8 mouse cellular contexts compared by ENCODE assay signal in the genomic region with DNA sequence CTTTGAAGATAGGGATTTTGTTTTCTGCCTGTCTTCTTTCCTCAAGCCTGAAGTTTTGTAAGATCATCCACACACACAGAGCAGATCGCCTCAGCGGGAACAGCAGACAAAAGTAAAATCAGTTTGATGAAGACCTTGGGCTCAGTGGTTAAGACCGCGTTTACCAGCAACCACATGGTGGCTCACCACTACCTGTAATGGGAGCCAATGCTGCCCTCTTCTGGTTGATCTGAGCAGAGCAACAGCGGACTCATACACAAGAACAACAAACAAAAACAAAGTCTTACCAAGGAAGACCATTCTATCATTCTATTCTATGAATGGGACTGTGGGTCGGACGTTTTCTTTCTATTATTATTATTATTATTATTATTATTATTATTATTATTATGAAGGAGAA. TPM values are rescaled to one million over a fixed set of nuclear protein-coding genes. Genes with fewer than 3 reads are reported as not detected.
DNase-seq lines count a peak whose midpoint lies in the region; ATAC-seq and TF ChIP-seq lines count a peak whose summit lies in the region.

No protein-coding gene starts in this region.

- peaks cover 7% of the 10 kb centered on the region for H3K9me3 ChIP-seq in G1E (replicated peaks)

- DNase-seq in left cerebral cortex, adult 18-20 months (ENCODE audit: low spot score in 2 of 2) = peak; percentile 19 to 43
- no peak for DNase-seq in left cerebral cortex, adult 8-10 months (ENCODE audit: low spot score in 2 of 2)
- DNase-seq in G1E (ENCODE audit: low spot score) = no peak
- peak; percentile 49 for DNase-seq in c-Kit-negative CD71-positive TER-119-positive erythroid progenitor cells, embryonic 14.5 days (ENCODE audit: low read depth, low spot score)
- DNase-seq in gastrocnemius, postnatal 36 days = peak; percentile 30 to 32
- peak; percentile 17 for DNase-seq in layer of hippocampus, adult 9-11 months
- peak; percentile 68 for DNase-seq in thymus, postnatal 0 days (ENCODE audit: low spot score)

- intact Hi-C loops in gastrocnemius, postnatal 36 days (cut with DNase I) = loop anchor here (10.0 kb wide), 1 partner anchor 152 kb away; a partner anchor contains a TSS

- ATAC-seq in G1E (ENCODE audit: extremely low read depth, insufficient number of reproducible peaks, low FRiP score, poor library complexity, severe bottlenecking) = 0 out of 2 replicates have a peak, but pooled peaks have one; percentile 38
- ATAC-seq in megakaryocyte progenitor cell, adult 5-6 weeks (replicated peaks; ENCODE audit: poor library complexity) = peak; percentile 80

- peaks cover 8% of the 10 kb centered on the region for H3K36me3 ChIP-seq in G1E (replicated peaks)

- H3K27me3 ChIP-seq in G1E (ENCODE audit: insufficient read depth, low read length) = no peaks in the 10 kb centered on the region

- H3K4me1 ChIP-seq in G1E (ENCODE audit: insufficient read depth, low read depth, low read length) = peaks cover 58% of the 10 kb centered on the region

- peak; percentile 87 for TF ChIP-seq CTCF in G1E (IDR thresholded peaks at IDR 0.05; ENCODE audit: low read depth, low read length)

- H3K4me3 ChIP-seq in G1E (ENCODE audit: low read depth, low read length) = no peak overlapping the region

RNA-seq across cellular contexts. Expression of a gene that starts 27.0 kb away (rescaled TPM):
- total RNA-seq in left cerebral cortex, adult 18-20 months (2021) = 10 to 100 TPM; 96.2 to 96.3 TPM
- total RNA-seq in left cerebral cortex, adult 8-10 months (2022) = 100 to 1,000 TPM; 101 to 134 (median 108) TPM
- total RNA-seq in G1E (2014; fragmentation: Nextera tagmentation) = 62.5 and 68.0 TPM in 2 replicates
- total RNA-seq in G1E (2017) = 149 and 153 TPM in 2 replicates
- 4.6 and 7.3 TPM in 2 replicates for polyA plus RNA-seq in G1E (2012)
- total RNA-seq in gastrocnemius, postnatal 36 days (2021) = 100 to 1,000 TPM; 139 to 146 TPM
- total RNA-seq in megakaryocyte progenitor cell, adult 5-6 weeks (2015) = 111 and 120 TPM in 2 replicates
- total RNA-seq in megakaryocyte progenitor cell, adult 5-6 weeks (2017) = 49.4 and 79.7 TPM in 2 replicates
- polyA plus RNA-seq in thymus, postnatal 0 days (2015; fragmentation: Nextera tagmentation; extraction: Ambion mirVana) = 278 and 300 TPM in 2 replicates

RNA-seq across cellular contexts. Expression of a gene that starts 27.1 kb away (rescaled TPM):
- 10 to 100 TPM; 19.2 to 20.3 TPM for total RNA-seq in left cerebral cortex, adult 18-20 months (2021)
- total RNA-seq in left cerebral cortex, adult 8-10 months (2022) = 10 to 100 TPM; 18.8 to 22.9 (median 19.0) TPM
- total RNA-seq in G1E (2014; fragmentation: Nextera tagmentation) = 163 and 180 TPM in 2 replicates
- total RNA-seq in G1E (2017) = 104 and 106 TPM in 2 replicates
- 36.6 and 41.3 TPM in 2 replicates for polyA plus RNA-seq in G1E (2012)
- 1 to 10 TPM; 3.5 to 6.7 TPM for total RNA-seq in gastrocnemius, postnatal 36 days (2021)
- total RNA-seq in megakaryocyte progenitor cell, adult 5-6 weeks (2015) = 39.7 and 47.1 TPM in 2 replicates
- total RNA-seq in megakaryocyte progenitor cell, adult 5-6 weeks (2017) = 57.2 and 82.5 TPM in 2 replicates
- 29.8 and 46.3 TPM in 2 replicates for polyA plus RNA-seq in thymus, postnatal 0 days (2015; fragmentation: Nextera tagmentation; extraction: Ambion mirVana)

RNA-seq across cellular contexts. Expression of a gene that starts 28.5 kb away (rescaled TPM):
- 10 to 100 TPM; 31.7 to 33.3 TPM for total RNA-seq in left cerebral cortex, adult 18-20 months (2021)
- total RNA-seq in left cerebral cortex, adult 8-10 months (2022) = 10 to 100 TPM; 27.6 to 37.0 (median 32.7) TPM
- total RNA-seq in G1E (2014; fragmentation: Nextera tagmentation) (111 and 123 TPM in 2 replicates), G1E (2017) (197 and 212 TPM in 2 replicates)
- polyA plus RNA-seq in G1E (2012) = 50.5 and 52.7 TPM in 2 replicates
- total RNA-seq in gastrocnemius, postnatal 36 days (2021) = 10 to 100 TPM in 1 of 2 experiments, 1 to 10 TPM in 1; 9.2 to 10.5 TPM
- total RNA-seq in megakaryocyte progenitor cell, adult 5-6 weeks (2015) = 199 and 210 TPM in 2 replicates
- total RNA-seq in megakaryocyte progenitor cell, adult 5-6 weeks (2017) = 128 and 138 TPM in 2 replicates
- 76.9 and 83.3 TPM in 2 replicates for polyA plus RNA-seq in thymus, postnatal 0 days (2015; fragmentation: Nextera tagmentation; extraction: Ambion mirVana)

RNA-seq across cellular contexts. Expression of a gene that starts 55.4 kb away (rescaled TPM):
- 10 to 100 TPM; 69.7 to 70.8 TPM for total RNA-seq in left cerebral cortex, adult 18-20 months (2021)
- 10 to 100 TPM; 65.5 to 74.1 (median 70.7) TPM for total RNA-seq in left cerebral cortex, adult 8-10 months (2022)
- 148 and 150 TPM in 2 replicates for total RNA-seq in G1E (2014; fragmentation: Nextera tagmentation)
- total RNA-seq in G1E (2017) = 218 and 244 TPM in 2 replicates
- 22.6 and 29.8 TPM in 2 replicates for polyA plus RNA-seq in G1E (2012)
- total RNA-seq in gastrocnemius, postnatal 36 days (2021) = 10 to 100 TPM; 39.0 to 47.6 TPM
- total RNA-seq in megakaryocyte progenitor cell, adult 5-6 weeks (2015) = 54.8 and 56.1 TPM in 2 replicates
- total RNA-seq in megakaryocyte progenitor cell, adult 5-6 weeks (2017) = 173 and 192 TPM in 2 replicates
- polyA plus RNA-seq in thymus, postnatal 0 days (2015; fragmentation: Nextera tagmentation; extraction: Ambion mirVana) = 157 and 161 TPM in 2 replicates

Comparison
In these comparisons a context has a peak if more than half of its experiments do, and no peak if none do; other contexts are left out.
1. DNase-seq: peak in left cerebral cortex, adult 18-20 months (2 of 2), c-Kit-negative CD71-positive TER-119-positive erythroid progenitor cells, embryonic 14.5 days (single experiment), gastrocnemius, postnatal 36 days (2 of 2), layer of hippocampus, adult 9-11 months (single experiment) and thymus, postnatal 0 days (single experiment); none in left cerebral cortex, adult 8-10 months (0 of 2) and G1E (single experiment).